Mouse (Mus musculus): Measurements from ENCODE around the gene Ly6g6c.

Ly6g6c gene

GRCm38 (mm10) chr17:35101161-35101560, 36.0 kb downstream of the Ly6g6c start:
- in situ Hi-C loops (cut with MboI; ENCODE audit: unreplicated experiment in 2 of 2) = loop anchor here in 1 of 2 experiments (10.0 kb wide), 1 partner anchor 76 kb away; the partner anchor contains the start of gene Sapcd1

- in situ Hi-C loops (cut with MboI; ENCODE audit: unreplicated experiment in 2 of 2) = loop anchor here in 1 of 2 experiments (10.0 kb wide), 1 partner anchor 77 kb away; the partner anchor contains the start of gene Sapcd1
Observed at GRCm38 (mm10) chr17:35102299-35102698, 37.1 kb downstream of the Ly6g6c start.

- in situ Hi-C loops (cut with MboI; ENCODE audit: unreplicated experiment in 2 of 2) = loop anchor here in 1 of 2 experiments (10.0 kb wide), 1 partner anchor 78 kb away; the partner anchor contains the start of gene Sapcd1
Observed at GRCm38 (mm10) chr17:35103221-35103690, 38.1 kb downstream of the Ly6g6c start.

GRCm38 (mm10) chr17:35104079-35104478, 38.9 kb downstream of the Ly6g6c start:
- in situ Hi-C loops (cut with MboI; ENCODE audit: unreplicated experiment in 2 of 2) = loop anchor here in 1 of 2 experiments (10.0 kb wide), 1 partner anchor 79 kb away; the partner anchor contains the start of gene Sapcd1

GRCm38 (mm10) chr17:35104754-35105153, 39.6 kb downstream of the Ly6g6c start:
- in situ Hi-C loops (cut with MboI; ENCODE audit: unreplicated experiment in 2 of 2) = loop anchor here (5.0 to 10.0 kb wide), 2 partner anchors 42 to 80 kb away; partner anchors contain the start of gene Sapcd1 (in 1 of the 2)

GRCm38 (mm10) chr17:35105740-35106389, 40.7 kb downstream of the Ly6g6c start:
- in situ Hi-C loops (cut with MboI; ENCODE audit: unreplicated experiment in 2 of 2) = loop anchor here (5.0 to 10.0 kb wide), 2 partner anchors 44 to 81 kb away; partner anchors contain the start of gene Sapcd1 (in 1 of the 2)

GRCm38 (mm10) chr17:35106522-35106921, 41.3 kb downstream of the Ly6g6c start:
- in situ Hi-C loops (cut with MboI; ENCODE audit: unreplicated experiment in 2 of 2) = loop anchor here (5.0 to 10.0 kb wide), 2 partner anchors 44 to 82 kb away; partner anchors contain the start of gene Sapcd1 (in 1 of the 2)

- in situ Hi-C loops (cut with MboI; ENCODE audit: unreplicated experiment in 2 of 2) = loop anchor here (5.0 to 10.0 kb wide), 2 partner anchors 46 to 83 kb away; partner anchors contain the start of gene Sapcd1 (in 1 of the 2)
Observed at GRCm38 (mm10) chr17:35108097-35108496, 42.9 kb downstream of the Ly6g6c start, which contains the start of gene Ly6g5c. Gene Ly6g5c, plus strand, starts transcription at chr17:35108279.

- in situ Hi-C loops (cut with MboI; ENCODE audit: unreplicated experiment in 2 of 2) = loop anchor here in 1 of 2 experiments (5.0 kb wide), 1 partner anchor 44 kb away; the partner anchor contains the start of genes Ly6g6c and Mpig6b
Observed at GRCm38 (mm10) chr17:35111774-35112173, 46.6 kb downstream of the Ly6g6c start.

- in situ Hi-C loops (cut with MboI; ENCODE audit: unreplicated experiment in 2 of 2) = no loop called here
Observed at GRCm38 (mm10) chr17:35115046-35116019, 50.1 kb downstream of the Ly6g6c start, which contains the start of gene Ly6g5b. Gene Ly6g5b, minus strand, starts transcription at chr17:35115428.

Measured in v-Abl transformed pro-B cells (cell line).